Mouse (Mus musculus): Measurements from ENCODE around the gene Dnah2. TPM values are rescaled to one million over a fixed set of nuclear protein-coding genes. Genes with fewer than 3 reads are reported as not detected.

Gene Dnah2
- total and polyA plus RNA-seq, 3 experiments, result under 0.01 to 0.03 TPM; not detected in 1

DNA sequence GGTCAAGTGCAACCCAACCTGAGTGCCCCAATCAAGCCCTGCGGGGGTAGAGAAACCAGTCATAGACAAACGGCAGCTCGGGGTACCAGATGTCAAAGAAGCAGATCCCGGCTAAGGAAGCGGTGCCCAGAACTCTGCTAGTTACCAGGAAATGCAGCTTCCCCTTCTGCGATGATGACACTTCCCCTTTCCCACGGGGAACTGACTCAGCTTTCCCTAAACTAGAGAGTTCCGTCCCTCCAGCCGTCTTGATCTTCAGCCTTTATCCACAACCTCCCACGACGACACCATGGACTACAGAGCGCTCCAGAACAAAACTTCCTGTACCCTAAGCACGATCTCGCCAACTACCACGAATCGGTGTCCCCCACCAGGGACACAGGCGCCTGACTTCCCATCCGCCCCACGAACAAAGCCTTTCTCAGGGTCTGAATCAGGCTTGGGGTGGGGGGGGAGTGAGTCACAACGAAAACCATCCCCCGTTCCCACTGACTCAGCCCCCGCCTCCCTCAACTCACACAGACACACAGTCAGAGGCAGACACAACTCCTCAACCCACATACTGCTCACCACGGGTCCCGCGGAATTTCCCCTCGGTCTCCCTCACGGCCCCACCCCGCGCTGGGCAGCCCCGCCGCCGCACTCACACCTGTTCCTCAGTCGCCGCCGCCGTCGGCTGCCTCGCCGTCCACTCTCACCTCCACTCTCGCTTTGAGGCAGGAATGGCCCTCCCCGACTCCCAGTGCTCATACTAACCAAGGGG is 138.4 kb downstream of the Dnah2 start:
- Histone ChIP-seq H3K4me1 (ENCODE audit: control insufficient read depth in 1 of 2, insufficient read depth in 2 of 2) (peaks cover 32 to 55% of the 10 kb centered on the region in 2 experiments), H3K9me3 (replicated peaks; ENCODE audit: low read length) (no peaks in the 10 kb centered on the region), H3K4me2 (ENCODE audit: insufficient read depth, low read depth, poor library complexity, severe bottlenecking) (peak overlapping the region; percentile 80), H3K79me2 (replicated peaks; ENCODE audit: control insufficient read depth, extremely low read depth, insufficient read depth, poor library complexity, severe bottlenecking) (peaks cover 7% of the 10 kb centered on the region; the same call in 1 of the 2 replicates), H3K27ac (ENCODE audit: insufficient read depth, low read depth) (peak overlapping the region; percentile 96), H3K27me3 (replicated peaks) (peaks cover 7% of the 10 kb centered on the region), H3K36me3 (replicated peaks in 1 of 2; ENCODE audit: control insufficient read depth in 1 of 2, insufficient read depth in 1 of 2, low read length in 1 of 2) (peaks cover 19 to 26% of the 10 kb centered on the region in 2 experiments), H3K4me3 (replicated peaks in 1 of 3; ENCODE audit: low read depth in 2 of 3, low read length in 2 of 3, poor library complexity in 1 of 3) (peak overlapping the region; percentile 60 to 73 (median 67)), H3K9ac (ENCODE audit: insufficient read depth, low read depth) (peak overlapping the region; percentile 90)
- peak; percentile 96 for TF ChIP-seq MAZ (IDR thresholded peaks at IDR 0.05; ENCODE audit: low read depth, low read length)
- 0 out of 2 replicates have a peak, but pooled peaks have one; percentile 15 for TF ChIP-seq JUND (conservative IDR thresholded peaks at IDR 0.05; ENCODE audit: low read depth, low read length)
- TF ChIP-seq SMC3 (IDR thresholded peaks at IDR 0.05; ENCODE audit: low read depth, low read length), result no peak
- peak; percentile 46; the same call in 1 of the 2 replicates for TF ChIP-seq TBP (conservative IDR thresholded peaks at IDR 0.05; ENCODE audit: low read depth, low read length)
- TF ChIP-seq ETS1 (conservative IDR thresholded peaks at IDR 0.05; ENCODE audit: low read depth, low read length), result peak; percentile 88
- TF ChIP-seq NRF1 (IDR thresholded peaks at IDR 0.05; ENCODE audit: low read depth, low read length), result 0 out of 2 replicates have a peak, but pooled peaks have one; percentile 29
- no peak for TF ChIP-seq POLR2A (IDR thresholded peaks at IDR 0.05; ENCODE audit: low read depth, low read length)
- peak; percentile 19 for TF ChIP-seq NELFE (IDR thresholded peaks at IDR 0.05; ENCODE audit: low read depth, low read length)
- no peak; the same call in none of the 2 replicates for TF ChIP-seq EP300 (IDR thresholded peaks at IDR 0.05; ENCODE audit: low read length)
- peak; percentile 88 for TF ChIP-seq BHLHE40 (IDR thresholded peaks at IDR 0.05; ENCODE audit: low read depth, low read length)
- no peak for TF ChIP-seq ZMIZ1 (IDR thresholded peaks at IDR 0.05; ENCODE audit: low read depth, low read length)
- peak; percentile 25; the same call in 1 of the 2 replicates for TF ChIP-seq CHD2 (IDR thresholded peaks at IDR 0.05; ENCODE audit: low read length)
- TF ChIP-seq RCOR1 (conservative IDR thresholded peaks at IDR 0.05; ENCODE audit: low read depth, low read length), result no peak
- no peak for TF ChIP-seq CTCF (conservative IDR thresholded peaks at IDR 0.05 in 1 of 2, IDR thresholded peaks at IDR 0.05 in 1 of 2; ENCODE audit: low read depth in 2 of 2, low read length in 2 of 2)
- TF ChIP-seq TCF12 (IDR thresholded peaks at IDR 0.05; ENCODE audit: low read depth, low read length), result peak; percentile 93
- TF ChIP-seq PAX5 (IDR thresholded peaks at IDR 0.05; ENCODE audit: low read length), result no peak
- peak; percentile 47 for TF ChIP-seq MAX (IDR thresholded peaks at IDR 0.05; ENCODE audit: low read length)
- peak; percentile 92 for TF ChIP-seq IRF4 (IDR thresholded peaks at IDR 0.05; ENCODE audit: low read depth, low read length)
- TF ChIP-seq SIN3A (IDR thresholded peaks at IDR 0.05; ENCODE audit: low read length), result peak; percentile 48
- peak; percentile 88 for TF ChIP-seq MXI1 (IDR thresholded peaks at IDR 0.05; ENCODE audit: low read depth, low read length)
- TF ChIP-seq E2F4 (IDR thresholded peaks at IDR 0.05; ENCODE audit: insufficient replicate concordance, low read depth, low read length), result no peak
- no peak for TF ChIP-seq ZC3H11A (IDR thresholded peaks at IDR 0.05; ENCODE audit: low read depth, low read length)
- no peak for TF ChIP-seq JUN (IDR thresholded peaks at IDR 0.05; ENCODE audit: insufficient read depth, low read depth, low read length)
- TF ChIP-seq MYC (IDR thresholded peaks at IDR 0.05; ENCODE audit: low read depth, low read length), result 0 out of 2 replicates have a peak, but pooled peaks have one; percentile 28
- TF ChIP-seq MEF2A (IDR thresholded peaks at IDR 0.05; ENCODE audit: borderline replicate concordance, low read depth, low read length), result peak; percentile 83
- dilution Hi-C loops (cut with MboI; ENCODE audit: extremely low pct_ligation_motif_present, extremely low pct_unique_long_range_greater_than_20kb, low sequenced_read_pairs) (no loop called here), in situ Hi-C loops (cut with MboI; ENCODE audit: low pct_ligation_motif_present, low pct_unique_long_range_greater_than_20kb, low sequenced_read_pairs) (no loop called here)
- DNase-seq (ENCODE audit: extremely low read depth), result peak; percentile 83
